Mouse (Mus musculus): ENCODE data around the gene Ankrd40. TPM values are rescaled to one million over a fixed set of nuclear protein-coding genes. Genes with fewer than 3 reads are reported as not detected.

Ankrd40 gene
- total and polyA plus RNA-seq, 3 experiments = 56.0 to 98.8 (median 62.0) TPM

GRCm38 (mm10) chr11:94330211-94330610 lies 2.4 kb downstream of the Ankrd40 start:
- in situ Hi-C loops (cut with MboI; ENCODE audit: low pct_ligation_motif_present, low pct_unique_long_range_greater_than_20kb, low sequenced_read_pairs) (no loop called here), dilution Hi-C loops (cut with MboI; ENCODE audit: extremely low pct_ligation_motif_present, extremely low pct_unique_long_range_greater_than_20kb, low sequenced_read_pairs) (no loop called here)
- Histone ChIP-seq H3K9ac (ENCODE audit: insufficient read depth, low read depth) (no peak overlapping the region), H3K9me3 (replicated peaks; ENCODE audit: low read length) (no peaks in the 10 kb centered on the region), H3K4me2 (ENCODE audit: insufficient read depth, low read depth, poor library complexity, severe bottlenecking) (no peak overlapping the region), H3K36me3 (replicated peaks in 1 of 2; ENCODE audit: control insufficient read depth in 1 of 2, insufficient read depth in 1 of 2, low read length in 1 of 2) (peaks cover 13 to 40% of the 10 kb centered on the region in 2 experiments), H3K79me2 (replicated peaks; ENCODE audit: control insufficient read depth, extremely low read depth, insufficient read depth, poor library complexity, severe bottlenecking) (peaks cover 27% of the 10 kb centered on the region), H3K27ac (ENCODE audit: insufficient read depth, low read depth) (no peak overlapping the region), H3K4me1 (ENCODE audit: control insufficient read depth in 1 of 2, insufficient read depth in 2 of 2) (peaks cover 5 to 30% of the 10 kb centered on the region in 2 experiments; a peak in 3 of 4 replicates), H3K27me3 (replicated peaks) (no peaks in the 10 kb centered on the region), H3K4me3 (replicated peaks in 1 of 3; ENCODE audit: low read depth in 2 of 3, low read length in 2 of 3, poor library complexity in 1 of 3) (no peak overlapping the region)
- DNase-seq (ENCODE audit: extremely low read depth) = no peak
- TF ChIP-seq ZNF384 (IDR thresholded peaks at IDR 0.05; ENCODE audit: low read depth, low read length) (no peak), POLR2AphosphoS2 (IDR thresholded peaks at IDR 0.05; ENCODE audit: low read depth, low read length) (no peak), SMC3 (IDR thresholded peaks at IDR 0.05; ENCODE audit: low read depth, low read length) (no peak), KAT2A (IDR thresholded peaks at IDR 0.05; ENCODE audit: insufficient replicate concordance, low read length) (no peak), MAZ (IDR thresholded peaks at IDR 0.05; ENCODE audit: low read depth, low read length) (no peak), CHD2 (IDR thresholded peaks at IDR 0.05; ENCODE audit: low read length) (no peak), SIN3A (IDR thresholded peaks at IDR 0.05; ENCODE audit: low read length) (no peak), NRF1 (IDR thresholded peaks at IDR 0.05; ENCODE audit: low read depth, low read length) (no peak)

- H3K4me1 ChIP-seq (ENCODE audit: control insufficient read depth in 1 of 2, insufficient read depth in 2 of 2) = peaks cover 5 to 26% of the 10 kb centered on the region in 2 experiments; a peak in 3 of 4 replicates
- no peak overlapping the region for H3K4me3 ChIP-seq (replicated peaks in 1 of 3; ENCODE audit: low read depth in 2 of 3, low read length in 2 of 3, poor library complexity in 1 of 3)
- no peaks in the 10 kb centered on the region for H3K27me3 ChIP-seq (replicated peaks)
- dilution Hi-C loops (cut with MboI; ENCODE audit: extremely low pct_ligation_motif_present, extremely low pct_unique_long_range_greater_than_20kb, low sequenced_read_pairs) (no loop called here), in situ Hi-C loops (cut with MboI; ENCODE audit: low pct_ligation_motif_present, low pct_unique_long_range_greater_than_20kb, low sequenced_read_pairs) (no loop called here)
- H3K9me3 ChIP-seq (replicated peaks; ENCODE audit: low read length) = no peaks in the 10 kb centered on the region
- DNase-seq (ENCODE audit: extremely low read depth) = no peak
- no peak overlapping the region for H3K9ac ChIP-seq (ENCODE audit: insufficient read depth, low read depth)
- peaks cover 27% of the 10 kb centered on the region for H3K79me2 ChIP-seq (replicated peaks; ENCODE audit: control insufficient read depth, extremely low read depth, insufficient read depth, poor library complexity, severe bottlenecking)
- no peak overlapping the region for H3K27ac ChIP-seq (ENCODE audit: insufficient read depth, low read depth)
- TF ChIP-seq NELFE (IDR thresholded peaks at IDR 0.05; ENCODE audit: low read depth, low read length) = no peak
- TF ChIP-seq JUND (conservative IDR thresholded peaks at IDR 0.05; ENCODE audit: low read depth, low read length) = no peak
- TF ChIP-seq ETS1 (conservative IDR thresholded peaks at IDR 0.05; ENCODE audit: low read depth, low read length) = no peak
- TF ChIP-seq MYC (IDR thresholded peaks at IDR 0.05; ENCODE audit: low read depth, low read length) = no peak
- no peak for TF ChIP-seq PAX5 (IDR thresholded peaks at IDR 0.05; ENCODE audit: low read length)
- TF ChIP-seq ELF1 (IDR thresholded peaks at IDR 0.05; ENCODE audit: low read depth, low read length) = no peak
- no peak for TF ChIP-seq CHD2 (IDR thresholded peaks at IDR 0.05; ENCODE audit: low read length)
- no peak for TF ChIP-seq SIN3A (IDR thresholded peaks at IDR 0.05; ENCODE audit: low read length)
- no peak for TF ChIP-seq CTCF (conservative IDR thresholded peaks at IDR 0.05 in 1 of 2, IDR thresholded peaks at IDR 0.05 in 1 of 2; ENCODE audit: low read depth in 2 of 2, low read length in 2 of 2)
- no peak for TF ChIP-seq JUN (IDR thresholded peaks at IDR 0.05; ENCODE audit: insufficient read depth, low read depth, low read length)
- no peak for TF ChIP-seq SMC3 (IDR thresholded peaks at IDR 0.05; ENCODE audit: low read depth, low read length)
- TF ChIP-seq RAD21 (IDR thresholded peaks at IDR 0.05; ENCODE audit: low read depth, low read length) = no peak
- TF ChIP-seq RCOR1 (conservative IDR thresholded peaks at IDR 0.05; ENCODE audit: low read depth, low read length) = no peak
- TF ChIP-seq MEF2A (IDR thresholded peaks at IDR 0.05; ENCODE audit: borderline replicate concordance, low read depth, low read length) = no peak
- TF ChIP-seq POLR2AphosphoS2 (IDR thresholded peaks at IDR 0.05; ENCODE audit: low read depth, low read length) = no peak
- no peak for TF ChIP-seq ZMIZ1 (IDR thresholded peaks at IDR 0.05; ENCODE audit: low read depth, low read length)
- TF ChIP-seq TCF12 (IDR thresholded peaks at IDR 0.05; ENCODE audit: low read depth, low read length) = no peak
- peaks cover 19 to 62% of the 10 kb centered on the region in 2 experiments for H3K36me3 ChIP-seq (replicated peaks in 1 of 2; ENCODE audit: control insufficient read depth in 1 of 2, insufficient read depth in 1 of 2, low read length in 1 of 2)
- H3K4me2 ChIP-seq (ENCODE audit: insufficient read depth, low read depth, poor library complexity, severe bottlenecking) = no peak overlapping the region
Observed at GRCm38 (mm10) chr11:94332726-94333125, 4.9 kb downstream of the Ankrd40 start.
